Mouse (Mus musculus): ENCODE results near the gene Siglece.

Siglece gene

GRCm38 (mm10) chr7:43625794-43626422 lies 34.1 kb downstream of the Siglece start:
- no peak for DNase-seq (ENCODE audit: low read depth)

GRCm38 (mm10) chr7:43625065-43625464 lies 34.9 kb downstream of the Siglece start:
- no peak for DNase-seq (ENCODE audit: low read depth)

- DNase-seq (ENCODE audit: low read depth), result no peak
These were observed 36.1 kb downstream of the Siglece start for GRCm38 (mm10) chr7:43623819-43624218.

GRCm38 (mm10) chr7:43622927-43623326 lies 37.0 kb downstream of the Siglece start:
- no peak for DNase-seq (ENCODE audit: low read depth)

- no peak for DNase-seq (ENCODE audit: low read depth)
These were observed 46.0 kb downstream of the Siglece start for GRCm38 (mm10) chr7:43613816-43614551.

GRCm38 (mm10) chr7:43608316-43608824 lies 51.6 kb downstream of the Siglece start:
- DNase-seq (ENCODE audit: low read depth), result no peak

- no peak for DNase-seq (ENCODE audit: low read depth)
These were observed 52.1 kb downstream of the Siglece start for GRCm38 (mm10) chr7:43607743-43608287.

- peak; percentile 55 for DNase-seq (ENCODE audit: low read depth)
These were observed 52.8 kb downstream of the Siglece start, which contains the start of gene Zfp819 for GRCm38 (mm10) chr7:43606896-43607742. Gene Zfp819, plus strand, starts transcription at chr7:43607169.

- no peak for DNase-seq (ENCODE audit: low read depth)
These were observed 58.1 kb downstream of the Siglece start for GRCm38 (mm10) chr7:43601884-43602283.

Measured in naive thymus-derived CD4-positive, alpha-beta T cell, adult 2 months (primary cell).